Comparison of ENCODE assay signal across 8 mouse cellular contexts in the genomic region with DNA sequence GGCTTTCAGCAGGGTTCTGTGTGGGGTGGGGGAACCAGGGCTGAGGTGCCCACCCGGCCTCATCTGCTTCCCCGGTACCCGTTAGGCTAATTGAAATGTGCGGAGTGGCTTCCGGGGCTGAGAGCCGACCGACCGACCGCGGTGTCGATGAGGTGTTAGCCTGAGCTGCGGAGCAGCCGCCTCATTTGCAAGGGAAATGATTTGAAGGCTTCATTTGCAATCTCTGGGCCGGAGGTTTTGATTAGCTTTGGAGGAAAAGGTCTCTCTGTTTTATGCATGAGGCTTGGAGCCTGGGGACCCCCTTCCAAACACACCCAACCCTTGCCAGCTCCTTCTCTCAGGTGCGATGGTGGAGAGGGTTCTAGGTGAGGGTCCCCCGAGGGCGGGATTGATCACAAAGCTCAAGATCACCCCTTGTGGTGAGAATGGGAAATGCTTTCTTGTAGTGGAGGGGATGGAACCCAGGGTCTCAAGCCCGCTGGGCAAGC.
A peak's percentile ranks its signal among the peaks of the same experiment; 100 is the strongest.
DNase-seq lines count a peak whose midpoint lies in the region; ATAC-seq and TF ChIP-seq lines count a peak whose summit lies in the region.

No protein-coding gene starts in this region.

- intact Hi-C loops in heart, adult 2 months (cut with DNase I) = loop anchor here (1.0 kb wide), 1 partner anchor 76 kb away; a partner anchor contains a TSS
- intact Hi-C loops in heart, postnatal 25 days (cut with DNase I) = loop anchor here (5.0 kb wide), 1 partner anchor 77 kb away; a partner anchor contains a TSS

- H3K79me2 ChIP-seq in heart, adult 2 months (replicated peaks; ENCODE audit: control insufficient read depth, insufficient read depth, low read length) = no peaks in the 10 kb centered on the region

- no peak for ATAC-seq in kidney, embryonic 16.5 days (ENCODE audit: low FRiP score, low TSS enrichment)
- ATAC-seq in megakaryocyte, adult 5-6 weeks (ENCODE audit: poor library complexity, severe bottlenecking) = 0 out of 2 replicates have a peak, but pooled peaks have one; percentile 35
- ATAC-seq in stomach, embryonic 15.5 days (ENCODE audit: insufficient read depth, low FRiP score, low read depth) = no peak

- TF ChIP-seq EP300 in heart, adult 2 months (IDR thresholded peaks at IDR 0.05; ENCODE audit: insufficient read depth, low read depth, low read length) = no peak

- peak; percentile 85 for TF ChIP-seq CTCF in heart, adult 2 months (IDR thresholded peaks at IDR 0.05)

- H3K27me3 ChIP-seq in heart, adult 2 months (ENCODE audit: control insufficient read depth, insufficient read depth, low read length) = peaks cover 3% of the 10 kb centered on the region; the same call in 1 of the 2 replicates
- peaks cover 63% of the 10 kb centered on the region for H3K27me3 ChIP-seq in heart, embryonic 10.5 days (ENCODE audit: insufficient read depth, poor library complexity, severe bottlenecking)
- H3K27me3 ChIP-seq in kidney, embryonic 16.5 days (ENCODE audit: insufficient read depth, low read length) = peaks cover 15% of the 10 kb centered on the region; the same call in 1 of the 2 replicates
- peaks cover 17% of the 10 kb centered on the region for H3K27me3 ChIP-seq in stomach, embryonic 15.5 days (replicated peaks)

- 5% methylated on average over 18 of the region's 18 CpGs for WGBS in heart, adult 2 months
- 3% methylated on average over 18 of the region's 18 CpGs for WGBS in heart, embryonic 10.5 days
- WGBS in kidney, embryonic 16.5 days = 5% methylated on average over 18 of the region's 18 CpGs
- WGBS in stomach, embryonic 15.5 days = 5% methylated on average over 18 of the region's 18 CpGs

- no peak overlapping the region for H3K27ac ChIP-seq in heart, adult 2 months
- H3K27ac ChIP-seq in heart, embryonic 10.5 days = no peak overlapping the region
- H3K27ac ChIP-seq in kidney, embryonic 16.5 days (ENCODE audit: low read length) = no peak overlapping the region
- no peak overlapping the region for H3K27ac ChIP-seq in stomach, embryonic 15.5 days

- no peak for TF ChIP-seq POLR2A in heart, adult 2 months (IDR thresholded peaks at IDR 0.05; ENCODE audit: insufficient read depth, low read depth, low read length)

- peak overlapping the region; percentile 42 for H3K4me2 ChIP-seq in kidney, embryonic 16.5 days (replicated peaks; ENCODE audit: low read depth, low read length)
- peak overlapping the region; percentile 34 for H3K4me2 ChIP-seq in stomach, embryonic 15.5 days

- no peaks in the 10 kb centered on the region for H3K9me3 ChIP-seq in heart, embryonic 10.5 days
- peaks cover 3% of the 10 kb centered on the region; the same call in 1 of the 2 replicates for H3K9me3 ChIP-seq in kidney, embryonic 16.5 days (ENCODE audit: low read length)
- no peaks in the 10 kb centered on the region for H3K9me3 ChIP-seq in stomach, embryonic 15.5 days

- no peak overlapping the region for H3K4me3 ChIP-seq in heart, adult 2 months
- peak overlapping the region; percentile 40 for H3K4me3 ChIP-seq in heart, embryonic 10.5 days
- H3K4me3 ChIP-seq in kidney, embryonic 16.5 days (ENCODE audit: low read length) = peak overlapping the region; percentile 25
- peak overlapping the region; percentile 8; the same call in 1 of the 2 replicates for H3K4me3 ChIP-seq in stomach, embryonic 15.5 days (replicated peaks)

- no peaks in the 10 kb centered on the region for H3K36me3 ChIP-seq in heart, adult 2 months (ENCODE audit: control insufficient read depth, insufficient read depth, low read length)
- H3K36me3 ChIP-seq in heart, embryonic 10.5 days = no peaks in the 10 kb centered on the region
- H3K36me3 ChIP-seq in kidney, embryonic 16.5 days (ENCODE audit: insufficient read depth, low read length) = no peaks in the 10 kb centered on the region
- no peaks in the 10 kb centered on the region for H3K36me3 ChIP-seq in stomach, embryonic 15.5 days

- DNase-seq in heart, adult 2 months = no peak
- DNase-seq in heart, postnatal 25 days (ENCODE audit: low spot score) = no peak
- peak; percentile 42 for DNase-seq in cerebellum, adult 9-10 months
- no peak for DNase-seq in heart, embryonic 10.5 days (ENCODE audit: low spot score)
- DNase-seq in ovary, adult 18-20 months (ENCODE audit: low spot score) = no peak

- no peak overlapping the region for H3K9ac ChIP-seq in heart, adult 2 months (ENCODE audit: low read depth, low read length)
- no peak overlapping the region; the same call in 1 of the 2 replicates for H3K9ac ChIP-seq in kidney, embryonic 16.5 days (replicated peaks; ENCODE audit: low read length)
- H3K9ac ChIP-seq in stomach, embryonic 15.5 days = no peak overlapping the region

- no peaks in the 10 kb centered on the region for H3K4me1 ChIP-seq in heart, adult 2 months (ENCODE audit: control insufficient read depth, insufficient read depth, low read length)
- H3K4me1 ChIP-seq in heart, embryonic 10.5 days = peaks cover 13% of the 10 kb centered on the region
- H3K4me1 ChIP-seq in kidney, embryonic 16.5 days (ENCODE audit: insufficient read depth, low read length) = no peaks in the 10 kb centered on the region
- peaks cover 12% of the 10 kb centered on the region for H3K4me1 ChIP-seq in stomach, embryonic 15.5 days
